Mouse (Mus musculus) intestine, embryonic 15.5 days (tissue): ENCODE measurements at regions not wholly inside any gene's neighbourhood (a gene's known extent, or its start where the extent isn't known, plus 50 kb on each side); places are given as distances from the start of the nearest gene placed in this dataset.

Source experiments
- ATAC-seq: fragments of 200-750 bp; cut with Nextera tagmentation; 2 replicates; pipeline ENCODE4 v1.8.0; 2017; ENCODE audit warnings: moderate TSS enrichment, moderate library complexity
- H3K27ac ChIP-seq: fragments of 300-500 bp; sonication (generic); 2 replicates; pipeline ENCODE4 v1.5.1; 2015; ENCODE audit warnings: mild to moderate bottlenecking, inconsistent platforms
- H3K27me3 ChIP-seq: fragments of 300-500 bp; sonication (generic); replicated peaks from 2 replicates; pipeline ENCODE4 v1.6.1; 2015; ENCODE audit warnings: inconsistent platforms
- H3K36me3 ChIP-seq: fragments of 300-500 bp; sonication (generic); 2 replicates; pipeline ENCODE4 v1.6.1; 2015; ENCODE audit warnings: inconsistent platforms
- H3K4me1 ChIP-seq: fragments of 300-500 bp; sonication (generic); replicated peaks from 2 replicates; pipeline ENCODE4 v1.6.1; 2015; ENCODE audit warnings: inconsistent platforms
- H3K4me2 ChIP-seq: fragments of 300-500 bp; sonication (generic); replicated peaks from 2 replicates; pipeline ENCODE4 v1.6.1; 2015; ENCODE audit warnings: mild to moderate bottlenecking, inconsistent platforms
- H3K4me3 ChIP-seq: fragments of 300-500 bp; sonication (generic); replicated peaks from 2 replicates; pipeline ENCODE4 v1.5.1; 2015; ENCODE audit warnings: inconsistent platforms
- H3K9ac ChIP-seq: fragments of 300-500 bp; sonication (generic); 2 replicates; pipeline ENCODE4 v1.6.1; 2015; ENCODE audit warnings: inconsistent platforms
- H3K9me3 ChIP-seq: fragments of 300-500 bp; sonication (generic); 2 replicates; pipeline ENCODE4 v1.6.1; 2016; ENCODE audit warnings: inconsistent platforms
- WGBS: fragments of 180-500 bp; shearing (Covaris S2); methylation state at CpG from one replicate; pipeline ENCODE4 v1.1.7; 2015; 5-methylcytosine and 5-hydroxymethylcytosine counted together

DNA sequence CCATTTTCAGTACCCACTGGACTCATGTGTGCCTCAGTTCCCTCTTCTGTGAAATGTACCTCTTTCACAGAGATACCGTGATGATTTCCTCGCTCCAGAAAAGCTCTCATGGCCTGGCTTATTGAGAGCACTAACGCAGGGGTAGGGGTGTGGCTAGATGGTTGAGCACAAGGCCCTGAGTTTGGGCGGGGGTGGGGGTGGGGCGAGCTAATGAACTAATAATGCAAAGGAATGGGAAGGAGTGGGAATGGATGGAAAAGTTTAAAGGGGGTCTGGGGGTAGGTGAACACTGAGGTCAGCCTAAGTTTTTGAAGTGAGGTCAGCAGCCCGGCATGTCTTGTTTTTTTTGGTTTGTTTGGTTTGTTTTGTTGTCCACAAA, 64.3 kb upstream of the Akt3 start:
- Histone ChIP-seq H3K27me3 (no peaks in the 10 kb centered on the region; the same call in none of the 2 replicates), H3K4me1 (0 out of 2 replicates have a peak, but pooled peaks cover 5% of the 10 kb centered on the region), H3K4me3 (peak overlapping the region; percentile 44), H3K27ac (no peak overlapping the region), H3K4me2 (peak overlapping the region; percentile 91), H3K9me3 (no peaks in the 10 kb centered on the region), H3K36me3 (no peaks in the 10 kb centered on the region), H3K9ac (0 out of 2 replicates have a peak overlapping the region, but pooled peaks have one; percentile 28)
- WGBS = 15% methylated on average over 6 of the region's 6 CpGs
- no peak for ATAC-seq

- no peak overlapping the region for H3K9ac ChIP-seq
- H3K9me3 ChIP-seq = no peaks in the 10 kb centered on the region
- H3K4me3 ChIP-seq = no peak overlapping the region
- ATAC-seq = no peak
- H3K36me3 ChIP-seq = no peaks in the 10 kb centered on the region
- no peak overlapping the region for H3K27ac ChIP-seq
- peak overlapping the region; percentile 91 for H3K4me2 ChIP-seq
- 0 out of 2 replicates have a peak, but pooled peaks cover 5% of the 10 kb centered on the region for H3K4me1 ChIP-seq
- 59% methylated on average over 5 of the region's 5 CpGs for WGBS
- no peaks in the 10 kb centered on the region; the same call in none of the 2 replicates for H3K27me3 ChIP-seq
Observed at GRCm38 (mm10) chr1:177321655-177322306, 63.8 kb upstream of the Akt3 start.

DNA sequence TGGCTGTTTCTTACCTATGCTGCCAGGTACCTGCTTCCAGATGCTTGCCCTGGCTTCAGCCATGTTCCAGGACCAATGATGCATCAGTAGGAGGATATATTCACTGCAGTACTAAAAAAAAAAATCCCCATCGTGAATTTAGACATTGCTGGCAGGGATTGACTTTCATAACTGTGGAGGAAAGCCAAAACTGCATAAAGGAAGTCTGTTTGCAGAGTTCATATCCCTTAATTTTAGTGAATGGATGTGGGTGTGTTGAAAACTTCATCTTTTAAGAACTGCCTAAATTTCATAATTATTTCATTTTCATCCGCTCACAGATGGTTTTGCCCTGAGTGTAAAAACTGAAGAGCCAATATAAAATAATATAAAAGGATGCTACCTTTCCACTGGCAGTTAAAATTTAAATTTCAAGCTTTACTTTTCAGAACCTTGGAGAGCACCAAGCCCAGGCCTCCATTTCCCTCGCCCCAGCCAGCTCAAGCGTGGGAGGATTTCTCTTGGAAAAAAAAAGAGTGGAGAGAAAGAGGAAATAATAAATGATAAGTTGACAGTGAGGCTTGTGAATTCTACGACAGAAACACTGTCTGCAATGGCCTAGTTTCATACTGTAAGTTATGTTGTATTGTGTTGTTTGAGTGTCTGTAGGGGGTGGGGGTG, 50.3 kb upstream of the Akt3 start:
- Histone ChIP-seq H3K36me3 (no peaks in the 10 kb centered on the region), H3K9ac (no peak overlapping the region), H3K27me3 (no peaks in the 10 kb centered on the region), H3K4me1 (no peaks in the 10 kb centered on the region), H3K9me3 (no peaks in the 10 kb centered on the region), H3K27ac (no peak overlapping the region), H3K4me3 (no peak overlapping the region), H3K4me2 (no peak overlapping the region)
- 18% methylated on average over 5 of the region's 5 CpGs for WGBS
- no peak for ATAC-seq
